8 mouse cellular contexts compared by ENCODE assay signal in the genomic region with DNA sequence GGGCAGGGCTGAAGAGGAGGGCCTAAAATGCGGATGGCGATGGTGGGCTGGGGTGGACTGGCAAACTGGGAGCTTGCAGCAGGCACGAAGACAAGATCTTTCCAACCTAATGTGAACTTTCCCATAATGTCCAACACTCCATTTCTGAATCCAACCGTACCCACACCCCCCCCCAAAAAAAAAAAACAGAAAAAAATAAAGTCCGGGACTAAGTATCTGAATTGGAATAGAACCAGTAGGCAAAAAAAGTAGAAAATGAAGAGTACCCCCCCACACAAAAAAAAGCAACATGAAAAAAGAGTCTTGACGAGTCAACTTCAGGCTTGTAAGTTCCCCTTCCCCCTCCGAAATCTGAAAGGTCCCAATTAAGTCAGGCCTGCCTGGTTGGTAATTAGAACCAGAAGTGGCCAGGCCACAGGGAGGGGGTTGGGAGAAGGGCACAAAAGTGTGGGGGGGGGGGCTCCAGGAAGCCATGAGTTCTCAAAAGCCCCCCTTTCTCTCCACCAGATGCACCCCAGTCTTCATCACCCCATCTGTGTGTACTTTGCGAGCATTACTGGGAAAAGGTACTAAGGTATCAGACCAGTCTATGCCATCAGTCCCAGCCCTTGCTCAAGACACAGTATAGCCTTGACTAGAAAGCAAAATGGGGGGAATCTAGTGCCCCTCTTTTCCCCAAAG. TPM values are rescaled to one million over a fixed set of nuclear protein-coding genes. Genes with fewer than 3 reads are reported as not detected.
DNase-seq lines count a peak whose midpoint lies in the region; ATAC-seq lines count a peak whose summit lies in the region.

No protein-coding gene starts in this region.

- H3K9me3 ChIP-seq in forebrain, embryonic 11.5 days (ENCODE audit: control insufficient read depth, low read length): no peaks in the 10 kb centered on the region
- no peaks in the 10 kb centered on the region for H3K9me3 ChIP-seq in liver, embryonic 13.5 days (replicated peaks)

- H3K27ac ChIP-seq in forebrain, embryonic 11.5 days (ENCODE audit: low read depth, low read length): peak overlapping the region; percentile 33
- H3K27ac ChIP-seq in liver, embryonic 13.5 days: peak overlapping the region; percentile 76

- peaks cover 41% of the 10 kb centered on the region for H3K27me3 ChIP-seq in forebrain, embryonic 11.5 days (ENCODE audit: control insufficient read depth, insufficient read depth, low read length)
- peaks cover 98% of the 10 kb centered on the region for H3K27me3 ChIP-seq in liver, embryonic 13.5 days

- H3K36me3 ChIP-seq in forebrain, embryonic 11.5 days (ENCODE audit: control insufficient read depth, insufficient read depth, low read length): no peaks in the 10 kb centered on the region
- no peaks in the 10 kb centered on the region for H3K36me3 ChIP-seq in liver, embryonic 13.5 days

- H3K4me3 ChIP-seq in forebrain, embryonic 11.5 days (ENCODE audit: low read depth, low read length): peak overlapping the region; percentile 54
- peak overlapping the region; percentile 58 for H3K4me3 ChIP-seq in liver, embryonic 13.5 days (replicated peaks)

- peaks cover 35% of the 10 kb centered on the region for H3K4me1 ChIP-seq in forebrain, embryonic 11.5 days (replicated peaks; ENCODE audit: control insufficient read depth, insufficient read depth, low read length)
- peaks cover 54% of the 10 kb centered on the region for H3K4me1 ChIP-seq in liver, embryonic 13.5 days (replicated peaks)

- peak; percentile 95 for DNase-seq in heart, adult 11 months
- DNase-seq in heart, postnatal 10 days: no peak
- peak; percentile 10 for DNase-seq in CD4-positive helper T cell, adult 2 months (ENCODE audit: low read depth, low spot score)
- DNase-seq in forebrain, embryonic 11.5 days (ENCODE audit: low spot score): no peak
- no peak for DNase-seq in liver, embryonic 13.5 days
- DNase-seq in adrenal gland, adult 8-10 months: no peak
- no peak for DNase-seq in layer of hippocampus, adult 11-12 months (ENCODE audit: low spot score)

- intact Hi-C loops in heart, postnatal 10 days (cut with DNase I): no loop called here

- WGBS in forebrain, embryonic 11.5 days: 3% methylated on average over 8 of the region's 8 CpGs
- WGBS in liver, embryonic 13.5 days (ENCODE audit: insufficient replicate concordance): 14% methylated on average over 8 of the region's 8 CpGs

- H3K9ac ChIP-seq in forebrain, embryonic 11.5 days (ENCODE audit: low read length): peak overlapping the region; percentile 45; the same call in 1 of the 2 replicates
- peak overlapping the region; percentile 52 for H3K9ac ChIP-seq in liver, embryonic 13.5 days

- H3K4me2 ChIP-seq in forebrain, embryonic 11.5 days (ENCODE audit: low read depth, low read length, severe bottlenecking): peak overlapping the region; percentile 78
- peak overlapping the region; percentile 75 for H3K4me2 ChIP-seq in liver, embryonic 13.5 days

- no peak for ATAC-seq in forebrain, embryonic 11.5 days (replicated peaks; ENCODE audit: low FRiP score)
- ATAC-seq in liver, embryonic 13.5 days (ENCODE audit: low read depth): no peak
- ATAC-seq in activated CD4-positive, CD25-positive, alpha-beta regulatory T cell, adult 4 months: no peak

RNA-seq across cellular contexts. Expression of a gene that starts 9.0 kb away (rescaled TPM):
- 10 to 100 TPM; 23.2 to 27.2 TPM for total RNA-seq in heart, postnatal 10 days (2021)
- 19.3 and 19.7 TPM in 2 replicates for polyA plus RNA-seq in forebrain, embryonic 11.5 days (2014; fragmentation: Nextera tagmentation; extraction: Ambion mirVana)
- 2.5 and 3.0 TPM in 2 replicates for polyA plus RNA-seq in liver, embryonic 13.5 days (2015; fragmentation: Nextera tagmentation; extraction: Ambion mirVana)
- polyA plus RNA-seq in activated CD4-positive, CD25-positive, alpha-beta regulatory T cell, adult 4 months (2017; shearing (Covaris generic)): 10 to 100 TPM; 16.9 to 24.8 TPM
- 10 to 100 TPM; 19.9 to 43.0 (median 34.4) TPM for total RNA-seq in adrenal gland, adult 8-10 months (2022)

RNA-seq across cellular contexts. Expression of a gene that starts 16.5 kb away (rescaled TPM):
- 1 to 10 TPM; 1.9 to 2.0 TPM for total RNA-seq in heart, postnatal 10 days (2021)
- polyA plus RNA-seq in forebrain, embryonic 11.5 days (2014; fragmentation: Nextera tagmentation; extraction: Ambion mirVana): 0.76 and 1.1 TPM in 2 replicates
- polyA plus RNA-seq in liver, embryonic 13.5 days (2015; fragmentation: Nextera tagmentation; extraction: Ambion mirVana): 5.5 and 6.5 TPM in 2 replicates
- polyA plus RNA-seq in activated CD4-positive, CD25-positive, alpha-beta regulatory T cell, adult 4 months (2017; shearing (Covaris generic)): 100 to 1,000 TPM; 511 to 537 TPM
- total RNA-seq in adrenal gland, adult 8-10 months (2022): 1 to 10 TPM; 2.7 to 7.9 (median 5.4) TPM

RNA-seq across cellular contexts. Expression of a gene that starts 22.1 kb away (rescaled TPM):
- total RNA-seq in heart, postnatal 10 days (2021): not detected
- polyA plus RNA-seq in forebrain, embryonic 11.5 days (2014; fragmentation: Nextera tagmentation; extraction: Ambion mirVana): 0.21 and 0.48 TPM in 2 replicates
- polyA plus RNA-seq in liver, embryonic 13.5 days (2015; fragmentation: Nextera tagmentation; extraction: Ambion mirVana): not detected in 2 replicates
- polyA plus RNA-seq in activated CD4-positive, CD25-positive, alpha-beta regulatory T cell, adult 4 months (2017; shearing (Covaris generic)): not detected
- under 1 TPM in 2 of 4 experiments, not detected in 2; 0.24 to 0.31 TPM for total RNA-seq in adrenal gland, adult 8-10 months (2022)

RNA-seq across cellular contexts. Expression of a gene that starts 31.0 kb away (rescaled TPM):
- total RNA-seq in heart, postnatal 10 days (2021): 10 to 100 TPM; 20.6 to 23.8 TPM
- polyA plus RNA-seq in forebrain, embryonic 11.5 days (2014; fragmentation: Nextera tagmentation; extraction: Ambion mirVana): 55.6 and 64.7 TPM in 2 replicates
- 29.0 and 33.7 TPM in 2 replicates for polyA plus RNA-seq in liver, embryonic 13.5 days (2015; fragmentation: Nextera tagmentation; extraction: Ambion mirVana)
- 10 to 100 TPM; 36.7 to 40.7 TPM for polyA plus RNA-seq in activated CD4-positive, CD25-positive, alpha-beta regulatory T cell, adult 4 months (2017; shearing (Covaris generic))
- 10 to 100 TPM; 37.1 to 45.4 (median 39.5) TPM for total RNA-seq in adrenal gland, adult 8-10 months (2022)

RNA-seq across cellular contexts. Expression of a gene that starts 43.7 kb away (rescaled TPM):
- 10 to 100 TPM; 25.6 to 33.8 TPM for total RNA-seq in heart, postnatal 10 days (2021)
- polyA plus RNA-seq in forebrain, embryonic 11.5 days (2014; fragmentation: Nextera tagmentation; extraction: Ambion mirVana): 38.2 and 39.2 TPM in 2 replicates
- 20.8 and 22.0 TPM in 2 replicates for polyA plus RNA-seq in liver, embryonic 13.5 days (2015; fragmentation: Nextera tagmentation; extraction: Ambion mirVana)
- polyA plus RNA-seq in activated CD4-positive, CD25-positive, alpha-beta regulatory T cell, adult 4 months (2017; shearing (Covaris generic)): 1 to 10 TPM; 6.6 to 9.3 TPM
- total RNA-seq in adrenal gland, adult 8-10 months (2022): 10 to 100 TPM; 71.3 to 85.0 (median 75.5) TPM

Comparison
In these comparisons a context has a peak if more than half of its experiments do, and no peak if none do; other contexts are left out.
1. DNase-seq: peak in heart, adult 11 months (single experiment) and CD4-positive helper T cell, adult 2 months (single experiment); none in heart, postnatal 10 days (0 of 2), forebrain, embryonic 11.5 days (single experiment), liver, embryonic 13.5 days (single experiment), adrenal gland, adult 8-10 months (single experiment) and layer of hippocampus, adult 11-12 months (single experiment).
2. RNA of a gene that starts 16.5 kb away (polyA plus RNA-seq): 511 to 537 TPM in activated CD4-positive, CD25-positive, alpha-beta regulatory T cell, adult 4 months; 5.5 to 6.5 TPM in liver, embryonic 13.5 days and 0.76 to 1.1 TPM in forebrain, embryonic 11.5 days; every median in the first group is over 10 times any median in the second.